Mouse (Mus musculus) NIH3T3 (cell line): ENCODE data around the gene Ptprk.
A peak's percentile ranks its signal among the peaks of the same experiment; 100 is the strongest.

Source experiments
- DNase-seq: peaks from one replicate; pipeline ENCODE4 v3.0.0-alpha.2; 2012; ENCODE audit warnings: low read depth

Ptprk gene

GRCm38 (mm10) chr10:28414823-28415222, 340.2 kb downstream of the Ptprk start:
- DNase-seq = no peak

DNA sequence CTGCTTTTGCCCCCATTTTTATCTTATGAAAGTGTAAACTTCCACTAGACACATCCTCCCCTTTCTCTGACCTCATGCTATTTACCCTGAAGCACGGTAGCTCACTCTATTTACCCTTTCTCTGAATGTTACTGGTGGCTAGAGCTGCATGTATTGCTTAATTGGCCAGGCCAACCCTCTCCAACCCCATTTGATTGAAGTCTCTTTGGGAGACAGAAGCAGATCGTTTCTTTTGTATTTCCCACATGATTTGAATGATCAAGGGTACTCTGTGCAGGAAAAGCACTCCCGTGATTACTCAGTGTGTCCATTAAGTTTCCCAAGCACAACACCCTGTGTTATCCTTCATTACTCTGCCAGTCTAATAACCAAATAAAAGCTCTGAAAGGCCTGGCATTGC, 348.0 kb downstream of the Ptprk start:
- no peak for DNase-seq

- DNase-seq = no peak
Observed at GRCm38 (mm10) chr10:28425371-28425770, 350.8 kb downstream of the Ptprk start.

- no peak for DNase-seq
Observed at GRCm38 (mm10) chr10:28436084-28436483, 361.5 kb downstream of the Ptprk start.

DNA sequence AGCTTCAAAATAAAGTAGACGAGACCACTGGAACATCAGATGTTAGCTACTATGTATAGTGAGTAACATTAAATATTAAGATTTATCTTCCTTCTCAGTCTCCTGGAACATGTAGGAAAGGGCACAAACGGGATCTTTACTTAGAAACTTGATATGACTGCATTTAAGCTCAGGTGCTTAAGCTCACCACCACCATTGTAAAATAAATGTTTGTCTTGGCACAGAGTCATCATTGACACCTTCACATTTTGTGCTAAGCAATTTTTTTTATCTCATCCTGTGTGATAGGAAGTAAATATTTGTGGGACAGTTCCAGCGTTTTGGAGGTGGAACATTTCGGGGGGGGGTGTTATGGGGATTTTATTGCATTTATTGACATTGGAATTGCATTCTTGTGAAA, 375.2 kb downstream of the Ptprk start:
- DNase-seq = no peak

DNA sequence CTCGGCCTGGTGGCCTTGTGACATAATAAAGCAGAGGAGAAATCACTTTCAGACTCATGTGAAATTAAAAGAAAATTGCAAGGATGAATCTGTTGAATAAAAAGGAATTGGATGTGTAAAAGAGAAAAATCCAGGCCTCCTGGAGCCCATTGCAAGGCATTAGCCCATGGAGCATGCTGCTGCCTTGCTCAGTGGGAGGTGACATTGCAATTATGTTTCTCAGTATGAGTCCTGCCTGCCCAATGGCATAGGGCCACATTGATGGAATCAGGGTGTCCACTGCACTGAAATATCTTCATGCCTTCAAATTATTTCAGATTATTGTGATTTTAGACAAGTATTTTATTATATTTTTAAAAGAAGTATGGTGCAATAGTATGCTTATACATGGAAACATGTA, 376.0 kb downstream of the Ptprk start:
- DNase-seq = no peak

GRCm38 (mm10) chr10:28458027-28458426, 383.4 kb downstream of the Ptprk start:
- DNase-seq = no peak

GRCm38 (mm10) chr10:28459963-28460362, 385.3 kb downstream of the Ptprk start:
- no peak for DNase-seq

- DNase-seq = no peak
Observed at GRCm38 (mm10) chr10:28463706-28464105, 389.1 kb downstream of the Ptprk start.

GRCm38 (mm10) chr10:28464766-28465548, 390.3 kb downstream of the Ptprk start:
- no peak for DNase-seq

- peak; percentile 62 for DNase-seq
Observed at GRCm38 (mm10) chr10:28485574-28485973, 411.0 kb downstream of the Ptprk start.

DNA sequence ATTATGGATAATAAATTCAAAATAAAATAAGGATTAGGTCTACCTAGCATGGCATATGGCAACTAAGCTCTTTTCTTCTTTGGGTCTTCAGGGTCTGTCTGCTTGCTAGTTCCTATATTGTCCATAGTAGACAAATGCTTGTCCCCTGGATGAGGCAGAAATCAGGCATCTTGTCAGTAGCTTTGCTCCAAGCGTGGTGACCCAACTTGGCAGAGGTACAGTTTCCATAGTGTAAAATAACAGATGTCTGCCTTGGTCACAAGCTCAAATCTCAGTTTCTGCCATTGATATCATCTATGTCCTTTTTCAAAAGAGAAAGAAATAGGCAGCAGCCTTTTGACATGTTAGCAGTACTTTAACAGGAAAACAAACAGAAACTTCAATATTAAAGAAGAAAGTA, 416.4 kb downstream of the Ptprk start:
- no peak for DNase-seq

DNA sequence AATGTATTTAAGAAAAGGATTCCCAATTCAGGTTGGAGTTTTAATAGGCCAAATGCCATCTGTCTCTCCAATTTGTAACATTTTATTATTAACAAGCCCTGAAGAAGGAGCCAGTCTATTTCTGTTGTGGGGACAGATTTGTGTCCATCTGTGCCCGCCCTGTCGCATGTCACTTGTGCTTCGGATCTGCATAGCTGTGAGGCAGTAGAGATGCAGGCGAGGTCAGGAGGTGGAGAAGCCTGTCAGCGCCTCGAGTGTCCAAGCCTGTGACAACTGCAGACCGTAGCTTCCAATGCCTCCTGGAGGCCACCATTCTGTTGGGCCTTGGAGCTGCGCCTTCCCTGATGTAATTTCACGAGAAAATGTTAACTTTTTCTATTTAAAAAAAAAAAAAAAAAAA, 417.6 kb downstream of the Ptprk start:
- DNase-seq = no peak

- DNase-seq = no peak
Observed at GRCm38 (mm10) chr10:28492870-28493269, 418.2 kb downstream of the Ptprk start.

DNA sequence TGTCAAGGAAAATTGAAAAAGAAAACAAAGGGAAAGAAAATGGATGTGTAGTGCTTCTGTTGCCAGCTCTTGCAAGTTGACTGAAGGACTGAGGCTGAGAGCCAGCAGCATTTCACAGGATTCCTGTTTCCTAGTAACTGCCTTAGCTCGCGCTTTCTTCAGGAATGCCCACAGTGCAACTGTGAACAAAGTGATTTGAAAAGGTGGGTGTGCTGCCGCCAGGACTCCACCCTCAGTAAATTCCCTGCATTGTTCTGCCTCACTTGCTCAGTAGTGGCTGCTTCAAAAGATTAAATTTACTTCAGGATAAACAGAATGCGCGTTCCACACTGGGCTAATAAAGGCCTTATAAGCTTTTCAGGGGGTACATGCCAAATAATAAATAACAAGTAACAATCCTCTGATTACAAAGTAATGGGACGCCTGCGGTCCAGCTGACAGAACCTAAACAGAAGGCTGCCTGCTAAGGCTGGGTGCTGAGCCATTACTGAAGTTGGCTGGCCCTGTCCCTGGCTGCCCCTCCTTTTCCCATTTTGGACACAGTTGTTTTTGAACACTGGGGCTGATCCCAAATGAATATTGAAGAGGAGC, 418.7 kb downstream of the Ptprk start:
- no peak for DNase-seq

- DNase-seq = no peak
Observed at GRCm38 (mm10) chr10:28497791-28498190, 423.2 kb downstream of the Ptprk start.

- no peak for DNase-seq
Observed at GRCm38 (mm10) chr10:28498504-28498903, 423.9 kb downstream of the Ptprk start.

DNA sequence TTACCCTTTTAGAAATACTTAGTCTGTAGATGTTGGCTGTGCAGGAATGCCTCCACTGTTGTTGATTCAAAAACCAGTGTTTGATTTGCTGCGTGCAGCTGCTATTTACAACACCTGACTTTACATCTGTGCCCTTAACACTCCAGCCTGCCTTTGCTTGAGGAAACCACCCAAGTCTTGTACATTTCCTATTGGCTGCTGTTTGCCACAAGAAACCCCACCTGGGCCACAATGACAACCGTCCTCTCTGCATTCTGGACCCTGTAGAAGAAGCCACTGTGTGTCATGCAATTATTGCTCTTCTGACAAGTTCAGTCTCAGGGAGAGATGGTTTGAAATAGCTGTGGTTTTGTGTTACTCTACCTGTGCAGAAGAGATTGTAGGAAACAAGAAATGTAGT, 439.0 kb downstream of the Ptprk start:
- DNase-seq = no peak

DNA sequence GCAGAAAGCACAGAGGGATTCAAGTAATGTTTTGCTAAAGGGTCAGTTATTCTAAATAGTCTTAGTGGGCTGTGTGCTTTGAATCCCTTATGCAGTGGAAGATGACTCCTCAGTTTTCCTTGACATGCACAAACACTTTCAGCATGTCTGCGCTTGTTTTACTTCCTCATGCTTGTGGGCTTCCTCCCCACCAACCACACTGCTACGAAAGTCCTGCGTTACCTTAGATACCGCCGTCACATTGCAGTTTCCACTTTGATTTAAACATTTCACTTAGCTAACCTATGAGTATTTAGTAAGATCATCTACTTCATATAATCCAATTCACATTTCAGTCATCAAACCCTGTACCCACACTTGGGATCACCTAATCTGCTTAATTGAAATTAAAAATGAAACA, 441.5 kb downstream of the Ptprk start:
- no peak for DNase-seq

DNA sequence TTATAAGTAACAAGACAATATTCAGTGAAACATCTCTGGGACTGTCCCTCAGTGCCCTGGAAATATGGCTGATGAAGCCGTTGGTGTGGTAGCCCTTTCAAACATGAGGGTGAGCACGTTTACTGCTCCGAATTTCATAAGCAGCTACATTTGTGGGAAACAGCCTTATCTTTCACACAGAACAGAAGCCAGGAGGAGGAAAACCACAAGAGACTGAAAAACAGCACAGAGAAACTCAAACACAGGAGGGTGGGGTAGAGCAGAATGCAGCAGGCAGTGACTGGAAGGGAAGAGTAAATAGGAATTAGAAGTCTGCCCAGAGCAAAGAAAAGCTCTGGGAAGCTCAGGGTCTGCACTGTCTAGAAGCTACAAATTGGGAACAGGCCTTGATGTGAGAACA, 443.7 kb downstream of the Ptprk start:
- DNase-seq = no peak

DNA sequence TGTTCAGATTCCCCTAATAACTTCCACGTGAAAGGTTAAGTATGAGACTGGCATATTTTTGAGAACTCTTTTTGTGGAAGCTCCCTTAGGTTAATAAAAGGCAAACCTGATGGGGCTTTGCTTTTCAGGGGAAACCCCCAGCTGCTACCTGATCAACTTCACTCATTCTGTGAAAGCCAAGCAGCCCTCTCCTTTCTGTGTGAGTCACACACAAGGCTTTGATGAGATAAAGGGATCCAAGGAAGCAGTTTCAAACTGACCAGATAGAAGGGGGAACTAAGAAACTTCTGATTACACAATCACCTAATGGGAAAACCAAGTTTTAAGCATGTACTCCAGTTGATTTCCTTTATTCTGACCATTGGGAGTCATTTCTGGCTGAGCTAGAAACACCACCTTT, 445.2 kb downstream of the Ptprk start:
- DNase-seq = no peak

DNA sequence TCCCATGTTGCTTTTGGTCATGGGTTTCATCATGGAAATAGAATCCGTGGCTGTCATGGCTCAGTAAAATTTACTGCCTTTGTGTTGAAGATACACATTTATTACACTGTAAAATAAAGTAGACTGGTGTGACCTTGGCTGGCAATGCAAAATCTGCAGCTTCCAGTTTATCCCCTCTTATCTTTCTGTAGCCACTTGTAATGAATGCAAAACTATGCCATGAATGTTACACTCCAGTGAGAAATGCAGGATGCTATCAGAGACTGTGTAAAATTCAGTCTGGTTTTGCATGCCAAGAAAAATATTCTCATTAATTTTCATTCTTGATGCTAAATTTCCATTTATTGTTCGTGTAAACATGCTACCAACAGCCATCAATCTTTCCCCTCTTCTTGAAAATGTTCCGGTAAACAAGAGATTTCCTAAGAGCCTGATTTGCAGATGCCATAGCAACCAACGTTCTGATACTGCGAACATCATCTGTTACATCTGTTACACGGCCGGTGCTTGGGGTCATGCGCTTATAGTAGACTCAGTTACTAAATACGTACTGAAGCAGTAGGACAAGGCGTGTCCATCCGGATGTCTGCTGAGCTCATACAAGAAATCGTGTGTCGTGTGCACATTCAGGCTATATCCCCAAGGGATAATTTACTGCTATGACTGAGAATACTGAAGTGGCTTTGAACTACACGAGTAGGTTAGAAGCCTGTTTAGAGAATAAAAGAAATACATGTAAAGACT, 449.5 kb downstream of the Ptprk start:
- DNase-seq = peak; percentile 11

GRCm38 (mm10) chr10:28540595-28540994, 466.0 kb downstream of the Ptprk start:
- DNase-seq = no peak
